Mouse (Mus musculus): Measurements from ENCODE around the gene 1700003F12Rik. TPM values are rescaled to one million over a fixed set of nuclear protein-coding genes. Genes with fewer than 3 reads are reported as not detected.

The 1700003F12Rik gene
- total RNA-seq, 1 experiment = 1.7 TPM

GRCm38 (mm10) chr2:154567766-154568165 is 20.9 kb downstream of the 1700003F12Rik start:
- H3K4me1 ChIP-seq (ENCODE audit: control insufficient read depth in 2 of 2, insufficient read depth in 2 of 2, low read length in 2 of 2, poor library complexity in 1 of 2) = peaks cover 9 to 30% of the 10 kb centered on the region in 2 experiments
- H3K9ac ChIP-seq (ENCODE audit: insufficient read depth, low read depth, low read length, poor library complexity, severe bottlenecking) = no peak overlapping the region; the same call in 1 of the 2 replicates
- no peak for DNase-seq (ENCODE audit: low read depth, low spot score)
- peaks cover 5% of the 10 kb centered on the region; the same call in 1 of the 2 replicates for H3K36me3 ChIP-seq (ENCODE audit: control insufficient read depth, insufficient read depth, low read length, poor library complexity, severe bottlenecking)
- H3K9me3 ChIP-seq (ENCODE audit: control insufficient read depth, insufficient read depth, low read depth, low read length) = no peaks in the 10 kb centered on the region
- H3K4me3 ChIP-seq (ENCODE audit: insufficient read depth in 1 of 2, low read depth in 1 of 2, low read length in 2 of 2, poor library complexity in 1 of 2, severe bottlenecking in 1 of 2) = peak overlapping the region; percentile 91 to 95
- no peak overlapping the region for H3K27ac ChIP-seq (ENCODE audit: insufficient read depth, low read depth, low read length, poor library complexity, severe bottlenecking)
- in situ Hi-C loops (cut with MboI; ENCODE audit: low sequenced_read_pairs in 2 of 2, unreplicated experiment in 2 of 2) = no loop called here
- TF ChIP-seq ZC3H11A (IDR thresholded peaks at IDR 0.05; ENCODE audit: borderline replicate concordance, low read depth, low read length) (no peak), CHD2 (IDR thresholded peaks at IDR 0.05; ENCODE audit: low read depth, low read length) (no peak), HCFC1 (IDR thresholded peaks at IDR 0.05; ENCODE audit: borderline replicate concordance, insufficient read depth, low read length) (no peak)

DNA sequence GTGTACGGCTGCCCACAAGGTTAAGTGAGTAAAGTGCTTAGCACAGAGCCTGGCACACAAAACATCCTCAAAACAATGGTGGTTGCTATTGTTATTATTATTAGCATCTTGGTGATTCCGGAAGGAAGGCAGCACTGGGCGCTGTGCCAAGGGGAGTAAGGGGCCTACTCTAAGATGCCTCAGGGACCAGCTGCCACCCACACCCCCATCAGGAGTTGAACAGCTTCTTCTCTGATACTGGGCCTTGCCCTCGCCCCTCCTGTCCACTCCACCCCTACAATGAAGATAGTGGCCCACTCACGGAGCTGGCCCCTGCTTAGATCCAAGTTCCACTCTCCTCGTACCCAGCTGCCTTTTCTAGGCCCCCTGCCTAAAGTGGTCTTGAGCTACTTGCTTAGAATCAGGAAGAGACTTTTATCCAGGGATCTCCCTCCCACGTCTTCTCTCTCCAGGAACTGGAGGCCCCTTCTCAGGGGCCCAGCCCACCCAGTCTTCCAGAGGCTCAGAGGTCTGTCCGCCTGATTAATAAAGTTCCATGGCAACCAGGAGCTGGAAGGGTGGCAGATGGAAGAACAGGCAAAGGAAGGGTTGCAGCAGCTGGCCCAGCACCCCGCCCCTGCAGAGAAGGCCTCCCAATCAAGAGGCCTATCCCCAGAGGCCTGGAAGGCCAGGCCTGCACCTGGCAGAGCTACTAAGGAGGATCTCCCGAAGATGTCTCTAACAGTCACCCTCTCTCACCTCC is 21.6 kb downstream of the 1700003F12Rik start:
- in situ Hi-C loops (cut with MboI; ENCODE audit: low sequenced_read_pairs in 2 of 2, unreplicated experiment in 2 of 2) = no loop called here
- TF ChIP-seq MAFK (IDR thresholded peaks at IDR 0.05; ENCODE audit: insufficient read depth, low read depth, low read length) (no peak), HCFC1 (IDR thresholded peaks at IDR 0.05; ENCODE audit: borderline replicate concordance, insufficient read depth, low read length) (no peak), CHD2 (IDR thresholded peaks at IDR 0.05; ENCODE audit: low read depth, low read length) (no peak), ZNF384 (IDR thresholded peaks at IDR 0.05; ENCODE audit: low read depth, low read length) (no peak), ZC3H11A (IDR thresholded peaks at IDR 0.05; ENCODE audit: borderline replicate concordance, low read depth, low read length) (no peak)
- peak overlapping the region; percentile 5; the same call in 1 of the 2 replicates for H3K27ac ChIP-seq (ENCODE audit: insufficient read depth, low read depth, low read length, poor library complexity, severe bottlenecking)
- no peak for DNase-seq (ENCODE audit: low read depth, low spot score)
- H3K9me3 ChIP-seq (ENCODE audit: control insufficient read depth, insufficient read depth, low read depth, low read length) = no peaks in the 10 kb centered on the region
- peaks cover 2% of the 10 kb centered on the region; the same call in 1 of the 2 replicates for H3K36me3 ChIP-seq (ENCODE audit: control insufficient read depth, insufficient read depth, low read length, poor library complexity, severe bottlenecking)
- H3K4me3 ChIP-seq (ENCODE audit: insufficient read depth in 1 of 2, low read depth in 1 of 2, low read length in 2 of 2, poor library complexity in 1 of 2, severe bottlenecking in 1 of 2) = peak overlapping the region; percentile 91 to 95
- peaks cover 11 to 30% of the 10 kb centered on the region in 2 experiments for H3K4me1 ChIP-seq (ENCODE audit: control insufficient read depth in 2 of 2, insufficient read depth in 2 of 2, low read length in 2 of 2, poor library complexity in 1 of 2)
- H3K9ac ChIP-seq (ENCODE audit: insufficient read depth, low read depth, low read length, poor library complexity, severe bottlenecking) = peak overlapping the region; percentile 93

- Histone ChIP-seq H3K4me1 (ENCODE audit: control insufficient read depth in 2 of 2, insufficient read depth in 2 of 2, low read length in 2 of 2, poor library complexity in 1 of 2) (peaks cover 11 to 29% of the 10 kb centered on the region in 2 experiments), H3K9me3 (ENCODE audit: control insufficient read depth, insufficient read depth, low read depth, low read length) (no peaks in the 10 kb centered on the region)
Measured at GRCm38 (mm10) chr2:154569071-154569748, 22.3 kb downstream of the 1700003F12Rik start.

DNA sequence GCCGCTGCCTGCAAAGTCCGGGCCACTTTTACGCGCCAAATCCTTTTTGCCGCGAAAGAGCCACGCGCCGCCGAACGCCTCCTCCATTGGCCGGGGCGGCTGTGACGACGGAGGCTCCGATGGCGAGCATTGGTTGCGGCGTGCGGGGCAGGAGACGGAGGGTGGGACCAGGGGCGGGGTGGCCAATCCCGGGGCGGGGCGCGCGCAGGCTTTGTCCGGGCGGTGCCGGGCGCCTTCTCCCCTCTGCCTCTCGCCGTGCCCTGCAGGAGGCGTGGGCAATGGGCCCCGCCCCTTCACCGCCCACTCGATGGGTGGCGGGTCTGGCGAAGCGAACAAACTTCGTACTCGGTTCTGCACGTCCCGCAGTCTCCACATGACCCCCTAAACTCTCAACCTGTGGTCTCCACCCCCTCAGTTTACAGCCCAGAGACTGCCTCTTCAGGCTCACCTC is 23.0 kb downstream of the 1700003F12Rik start, which contains the start of gene E2f1:
Gene E2f1, minus strand, starts transcription at position 57 of the 451 bp plus-strand sequence.
- peaks cover 11 to 27% of the 10 kb centered on the region in 2 experiments for H3K4me1 ChIP-seq (ENCODE audit: control insufficient read depth in 2 of 2, insufficient read depth in 2 of 2, low read length in 2 of 2, poor library complexity in 1 of 2)
- in situ Hi-C loops (cut with MboI; ENCODE audit: low sequenced_read_pairs in 2 of 2, unreplicated experiment in 2 of 2) = no loop called here

More at GRCm38 (mm10) chr2:154569071-154569748, 22.3 kb downstream of the 1700003F12Rik start:
- Histone ChIP-seq H3K27ac (ENCODE audit: insufficient read depth, low read depth, low read length, poor library complexity, severe bottlenecking) (peak overlapping the region; percentile 85), H3K4me3 (ENCODE audit: insufficient read depth in 1 of 2, low read depth in 1 of 2, low read length in 2 of 2, poor library complexity in 1 of 2, severe bottlenecking in 1 of 2) (peak overlapping the region; percentile 91 to 95), H3K36me3 (ENCODE audit: control insufficient read depth, insufficient read depth, low read length, poor library complexity, severe bottlenecking) (peaks cover 2% of the 10 kb centered on the region; the same call in 1 of the 2 replicates), H3K9ac (ENCODE audit: insufficient read depth, low read depth, low read length, poor library complexity, severe bottlenecking) (peak overlapping the region; percentile 93)
- in situ Hi-C loops (cut with MboI; ENCODE audit: low sequenced_read_pairs in 2 of 2, unreplicated experiment in 2 of 2) = no loop called here
- no peak for DNase-seq (ENCODE audit: low read depth, low spot score)
- no peak for TF ChIP-seq MAFK (IDR thresholded peaks at IDR 0.05; ENCODE audit: insufficient read depth, low read depth, low read length)
- TF ChIP-seq ZNF384 (IDR thresholded peaks at IDR 0.05; ENCODE audit: low read depth, low read length) = no peak
- no peak for TF ChIP-seq ZC3H11A (IDR thresholded peaks at IDR 0.05; ENCODE audit: borderline replicate concordance, low read depth, low read length)
- no peak for TF ChIP-seq CHD2 (IDR thresholded peaks at IDR 0.05; ENCODE audit: low read depth, low read length)
- no peak for TF ChIP-seq HCFC1 (IDR thresholded peaks at IDR 0.05; ENCODE audit: borderline replicate concordance, insufficient read depth, low read length)

More for the DNA sequence above, 23.0 kb downstream of the 1700003F12Rik start, which contains the start of gene E2f1:
- Histone ChIP-seq H3K27ac (ENCODE audit: insufficient read depth, low read depth, low read length, poor library complexity, severe bottlenecking) (peak within 1 kb of the TSS; percentile 85), H3K9me3 (ENCODE audit: control insufficient read depth, insufficient read depth, low read depth, low read length) (no peaks in the 10 kb centered on the region), H3K36me3 (ENCODE audit: control insufficient read depth, insufficient read depth, low read length, poor library complexity, severe bottlenecking) (peaks cover 2% of the 10 kb centered on the region; the same call in 1 of the 2 replicates), H3K4me3 (ENCODE audit: insufficient read depth in 1 of 2, low read depth in 1 of 2, low read length in 2 of 2, poor library complexity in 1 of 2, severe bottlenecking in 1 of 2) (peak within 1 kb of the TSS; percentile 91 to 95), H3K9ac (ENCODE audit: insufficient read depth, low read depth, low read length, poor library complexity, severe bottlenecking) (peak within 1 kb of the TSS; percentile 93)
- TF ChIP-seq CHD2 (IDR thresholded peaks at IDR 0.05; ENCODE audit: low read depth, low read length) (no peak), HCFC1 (IDR thresholded peaks at IDR 0.05; ENCODE audit: borderline replicate concordance, insufficient read depth, low read length) (peak; percentile 59; the same call in 1 of the 2 replicates)
- DNase-seq (ENCODE audit: low read depth, low spot score) = peak; percentile 89
